Mouse (Mus musculus) G1E-ER4 (cell line): ENCODE data around the gene Ptpro. TPM values are rescaled to one million over a fixed set of nuclear protein-coding genes. Genes with fewer than 3 reads are reported as not detected.

Experiments
- GATA1 ChIP-seq: IDR thresholded peaks from one replicate; pipeline ENCODE4 v1.8.0; 2012; ENCODE audit warnings: low read length, inconsistent platforms
- polyA plus RNA-seq: library from polyadenylated mRNA; stranded (reverse); fragments of >175 nt; gene quantifications from 2 replicates; pipeline ENCODE4 v1.2.3, GENCODE M21; 2012

Ptpro gene
- polyA plus RNA-seq, 1 experiment, result not detected

- no peak for TF ChIP-seq GATA1
These were observed 242.7 kb downstream of the Ptpro start for GRCm38 (mm10) chr6:137494801-137495200.

GRCm38 (mm10) chr6:137495233-137495632 is 243.1 kb downstream of the Ptpro start:
- no peak for TF ChIP-seq GATA1

DNA sequence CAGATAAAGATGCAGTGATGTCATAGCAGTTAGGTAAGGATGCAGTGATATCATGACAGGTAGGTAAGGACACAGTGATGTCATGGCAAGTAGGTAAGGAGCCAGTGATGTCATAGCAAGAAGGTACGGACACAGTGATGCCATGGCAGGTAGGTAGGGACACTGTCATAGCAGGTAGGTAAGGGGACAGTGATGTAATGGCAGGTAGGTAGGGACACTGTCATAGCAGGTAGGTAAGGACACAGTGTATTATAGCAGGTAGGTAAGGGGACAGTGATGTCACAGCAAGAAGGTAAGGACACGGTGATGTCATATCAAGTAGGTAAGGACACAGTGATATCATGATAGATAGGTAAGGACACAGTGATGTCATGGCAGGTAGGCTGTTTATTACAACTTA is 244.4 kb downstream of the Ptpro start:
- no peak for TF ChIP-seq GATA1

- no peak for TF ChIP-seq GATA1
These were observed 245.2 kb downstream of the Ptpro start for GRCm38 (mm10) chr6:137497208-137497835.

GRCm38 (mm10) chr6:137498781-137499180 is 246.7 kb downstream of the Ptpro start:
- no peak for TF ChIP-seq GATA1

DNA sequence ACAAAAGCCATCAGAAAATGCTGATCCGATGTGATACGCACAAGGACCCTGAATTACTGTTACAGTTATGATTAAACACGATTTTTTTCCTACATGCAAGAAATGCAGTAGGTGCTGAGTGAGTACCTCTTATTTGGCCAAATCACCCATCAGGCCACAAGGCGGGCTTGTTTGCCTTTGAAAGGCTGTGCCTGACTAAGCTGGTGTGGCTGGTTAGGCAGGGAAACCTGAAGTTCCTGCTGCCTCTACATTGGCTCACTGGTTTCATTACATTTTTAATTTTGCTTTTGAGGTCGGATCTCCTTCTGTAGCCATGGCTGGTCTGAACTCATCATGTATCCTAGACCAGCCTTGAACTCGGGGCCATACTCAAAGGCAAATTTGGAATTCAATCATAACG is 250.9 kb downstream of the Ptpro start:
- TF ChIP-seq GATA1, result no peak

GRCm38 (mm10) chr6:137503462-137503861 is 251.3 kb downstream of the Ptpro start:
- TF ChIP-seq GATA1, result no peak

- no peak for TF ChIP-seq GATA1
These were observed 251.9 kb downstream of the Ptpro start for GRCm38 (mm10) chr6:137504052-137504451.

- no peak for TF ChIP-seq GATA1
These were observed 253.6 kb downstream of the Ptpro start for GRCm38 (mm10) chr6:137505555-137506227.

DNA sequence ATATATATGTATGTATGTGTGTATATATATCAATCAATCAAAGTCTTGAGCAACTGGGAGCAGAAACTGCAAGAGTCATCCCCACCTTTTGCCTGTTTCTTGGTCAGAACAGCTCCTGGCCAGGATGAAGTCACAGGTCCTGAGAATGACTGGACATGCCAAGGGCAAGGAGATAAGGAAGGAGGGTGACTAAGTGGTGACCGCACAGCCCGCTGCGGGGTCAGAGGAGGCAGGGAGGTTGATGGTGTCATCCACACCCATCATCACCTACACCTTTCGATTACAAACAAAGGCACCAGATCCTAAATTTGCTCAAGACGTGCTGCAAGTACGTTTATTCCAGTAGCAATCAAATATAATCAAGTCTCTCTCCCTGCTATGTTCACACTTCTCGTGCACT is 254.4 kb downstream of the Ptpro start:
- TF ChIP-seq GATA1, result no peak

- TF ChIP-seq GATA1, result no peak
These were observed 256.8 kb downstream of the Ptpro start for GRCm38 (mm10) chr6:137508936-137509335.

- TF ChIP-seq GATA1, result no peak
These were observed 257.4 kb downstream of the Ptpro start for GRCm38 (mm10) chr6:137509341-137510045.

DNA sequence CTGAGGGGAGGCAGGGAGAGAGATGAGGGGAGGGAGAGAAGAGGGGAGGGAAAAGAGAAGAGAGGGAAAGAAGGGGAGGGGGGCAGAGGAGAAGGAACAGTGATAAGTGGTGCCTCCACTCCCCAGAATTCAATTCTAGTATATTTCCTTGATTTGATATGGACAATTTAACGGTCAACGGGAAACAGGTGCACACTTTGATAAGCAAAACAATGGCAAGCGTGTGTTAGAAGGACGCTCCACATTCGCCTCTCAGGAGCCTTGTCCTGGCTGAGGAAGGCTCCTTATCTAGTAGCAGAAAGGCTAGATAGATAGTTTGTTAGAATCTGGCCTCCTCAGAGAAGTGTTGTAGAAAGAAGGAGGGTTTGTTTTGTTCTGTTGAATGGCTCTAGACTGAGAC is 260.6 kb downstream of the Ptpro start:
- TF ChIP-seq GATA1, result no peak

Other genes with a start within 250 kb of the Ptpro start
- gene Rerg, start 81.8 kb upstream of the Ptpro start, polyA plus RNA-seq, result not detected in 2 replicates